Mouse (Mus musculus): ENCODE measurements around the gene Tnni1. TPM values are rescaled to one million over a fixed set of nuclear protein-coding genes. Genes with fewer than 3 reads are reported as not detected.
A peak's percentile ranks its signal among the peaks of the same experiment; 100 is the strongest.

Gene Tnni1
- polyA plus RNA-seq, 1 experiment = 25.9 TPM

- Histone ChIP-seq H3K4me1 (ENCODE audit: control insufficient read depth, insufficient read depth, low read length) (no peaks in the 10 kb centered on the region; the same call in 1 of the 2 replicates), H3K27ac (ENCODE audit: insufficient read depth, low read length) (no peak overlapping the region), H3K27me3 (ENCODE audit: control insufficient read depth, insufficient read depth, low read length) (no peaks in the 10 kb centered on the region), H3K4me3 (replicated peaks; ENCODE audit: insufficient read depth, low read depth, low read length) (no peak overlapping the region)
- TF ChIP-seq POLR2A (IDR thresholded peaks at IDR 0.05; ENCODE audit: borderline replicate concordance, insufficient read depth, low read length) (no peak), CTCF (IDR thresholded peaks at IDR 0.05; ENCODE audit: borderline replicate concordance, insufficient read depth, low read depth, low read length) (no peak)
- 91% methylated on average over 10 of the region's 10 CpGs for WGBS
- no peak for DNase-seq
Observed at GRCm38 (mm10) chr1:135843519-135844262, 64.5 kb downstream of the Tnni1 start.

GRCm38 (mm10) chr1:135844481-135844880 lies 65.2 kb downstream of the Tnni1 start:
- no peak for DNase-seq
- Histone ChIP-seq H3K4me1 (ENCODE audit: control insufficient read depth, insufficient read depth, low read length) (no peaks in the 10 kb centered on the region; the same call in 1 of the 2 replicates), H3K27me3 (ENCODE audit: control insufficient read depth, insufficient read depth, low read length) (no peaks in the 10 kb centered on the region), H3K27ac (ENCODE audit: insufficient read depth, low read length) (no peak overlapping the region), H3K4me3 (replicated peaks; ENCODE audit: insufficient read depth, low read depth, low read length) (no peak overlapping the region)
- 88% methylated on average over 6 of the region's 6 CpGs for WGBS
- TF ChIP-seq POLR2A (IDR thresholded peaks at IDR 0.05; ENCODE audit: borderline replicate concordance, insufficient read depth, low read length) (no peak), CTCF (IDR thresholded peaks at IDR 0.05; ENCODE audit: borderline replicate concordance, insufficient read depth, low read depth, low read length) (no peak)

- 85% methylated on average over 5 of the region's 5 CpGs for WGBS
- no peak for TF ChIP-seq CTCF (IDR thresholded peaks at IDR 0.05; ENCODE audit: borderline replicate concordance, insufficient read depth, low read depth, low read length)
- no peak for TF ChIP-seq POLR2A (IDR thresholded peaks at IDR 0.05; ENCODE audit: borderline replicate concordance, insufficient read depth, low read length)
- Histone ChIP-seq H3K4me3 (replicated peaks; ENCODE audit: insufficient read depth, low read depth, low read length) (no peak overlapping the region), H3K27me3 (ENCODE audit: control insufficient read depth, insufficient read depth, low read length) (no peaks in the 10 kb centered on the region), H3K4me1 (ENCODE audit: control insufficient read depth, insufficient read depth, low read length) (no peaks in the 10 kb centered on the region; the same call in 1 of the 2 replicates), H3K27ac (ENCODE audit: insufficient read depth, low read length) (no peak overlapping the region)
- DNase-seq = no peak
Observed at GRCm38 (mm10) chr1:135846632-135847031, 67.4 kb downstream of the Tnni1 start.

- no peak for TF ChIP-seq POLR2A (IDR thresholded peaks at IDR 0.05; ENCODE audit: borderline replicate concordance, insufficient read depth, low read length)
- TF ChIP-seq CTCF (IDR thresholded peaks at IDR 0.05; ENCODE audit: borderline replicate concordance, insufficient read depth, low read depth, low read length) = peak; percentile 41; the same call in 1 of the 2 replicates
- WGBS = 36% methylated on average over 6 of the region's 6 CpGs
Observed at GRCm38 (mm10) chr1:135847139-135847562, 67.9 kb downstream of the Tnni1 start.

GRCm38 (mm10) chr1:135847611-135848351 lies 68.5 kb downstream of the Tnni1 start:
- no peak overlapping the region for H3K4me3 ChIP-seq (replicated peaks; ENCODE audit: insufficient read depth, low read depth, low read length)
- WGBS = 41% methylated on average over 17 of the region's 17 CpGs

More at GRCm38 (mm10) chr1:135847139-135847562, 67.9 kb downstream of the Tnni1 start:
- Histone ChIP-seq H3K4me3 (replicated peaks; ENCODE audit: insufficient read depth, low read depth, low read length) (no peak overlapping the region), H3K27me3 (ENCODE audit: control insufficient read depth, insufficient read depth, low read length) (no peaks in the 10 kb centered on the region), H3K4me1 (ENCODE audit: control insufficient read depth, insufficient read depth, low read length) (no peaks in the 10 kb centered on the region; the same call in 1 of the 2 replicates), H3K27ac (ENCODE audit: insufficient read depth, low read length) (no peak overlapping the region)
- no peak for DNase-seq

GRCm38 (mm10) chr1:135850722-135851512 lies 71.7 kb downstream of the Tnni1 start:
- no peak overlapping the region for H3K27ac ChIP-seq (ENCODE audit: insufficient read depth, low read length)
- H3K4me1 ChIP-seq (ENCODE audit: control insufficient read depth, insufficient read depth, low read length) = no peaks in the 10 kb centered on the region; the same call in 1 of the 2 replicates
- TF ChIP-seq POLR2A (IDR thresholded peaks at IDR 0.05; ENCODE audit: borderline replicate concordance, insufficient read depth, low read length) (no peak), CTCF (IDR thresholded peaks at IDR 0.05; ENCODE audit: borderline replicate concordance, insufficient read depth, low read depth, low read length) (0 out of 2 replicates have a peak, but pooled peaks have one; percentile 13)
- DNase-seq = no peak
- 72% methylated on average over 12 of the region's 12 CpGs for WGBS
- no peaks in the 10 kb centered on the region for H3K27me3 ChIP-seq (ENCODE audit: control insufficient read depth, insufficient read depth, low read length)
- no peak overlapping the region for H3K4me3 ChIP-seq (replicated peaks; ENCODE audit: insufficient read depth, low read depth, low read length)

More at GRCm38 (mm10) chr1:135847611-135848351, 68.5 kb downstream of the Tnni1 start:
- H3K27ac ChIP-seq (ENCODE audit: insufficient read depth, low read length) = no peak overlapping the region
- no peak for DNase-seq
- no peaks in the 10 kb centered on the region for H3K27me3 ChIP-seq (ENCODE audit: control insufficient read depth, insufficient read depth, low read length)
- H3K4me1 ChIP-seq (ENCODE audit: control insufficient read depth, insufficient read depth, low read length) = no peaks in the 10 kb centered on the region; the same call in 1 of the 2 replicates
- TF ChIP-seq POLR2A (IDR thresholded peaks at IDR 0.05; ENCODE audit: borderline replicate concordance, insufficient read depth, low read length) (no peak), CTCF (IDR thresholded peaks at IDR 0.05; ENCODE audit: borderline replicate concordance, insufficient read depth, low read depth, low read length) (no peak)
